Mouse (Mus musculus): ENCODE results near the gene Rassf1. TPM values are rescaled to one million over a fixed set of nuclear protein-coding genes. Genes with fewer than 3 reads are reported as not detected.

Rassf1 gene
- polyA plus RNA-seq, 1 experiment from 2014 or later, result 44.2 TPM

GRCm38 (mm10) chr9:107538711-107539110, 12.6 kb upstream of the Rassf1 start:
- TF ChIP-seq EP300 (optimal IDR thresholded peaks at IDR 0.05), result no peak
- TF ChIP-seq CTCF (IDR thresholded peaks at IDR 0.05; ENCODE audit: low read depth), result no peak
- Histone ChIP-seq H3K4me2 (replicated peaks; ENCODE audit: low read depth) (no peak overlapping the region), H3K4me3 (ENCODE audit: low read depth, low read length) (no peak overlapping the region), H3K9me3 (ENCODE audit: control insufficient read depth, low read length) (no peaks in the 10 kb centered on the region), H3K36me3 (ENCODE audit: control insufficient read depth, insufficient read depth, low read length) (peaks cover 9% of the 10 kb centered on the region), H3K27ac (replicated peaks) (no peak overlapping the region), H3K4me1 (replicated peaks; ENCODE audit: control insufficient read depth, insufficient read depth) (peaks cover 8% of the 10 kb centered on the region; the same call in 1 of the 2 replicates), H3K9ac (ENCODE audit: low read length) (no peak overlapping the region), H3K27me3 (ENCODE audit: control insufficient read depth, insufficient read depth, low read length) (no peaks in the 10 kb centered on the region)
- no peak for DNase-seq (ENCODE audit: low spot score)
- no peak for ATAC-seq (ENCODE audit: low FRiP score, low TSS enrichment)
- 91% methylated on average over 3 of the region's 3 CpGs for WGBS

- ATAC-seq (ENCODE audit: low FRiP score, low TSS enrichment), result no peak
- no peaks in the 10 kb centered on the region for H3K27me3 ChIP-seq (ENCODE audit: control insufficient read depth, insufficient read depth, low read length)
- no peak overlapping the region for H3K27ac ChIP-seq (replicated peaks)
- TF ChIP-seq EP300 (optimal IDR thresholded peaks at IDR 0.05) (no peak), CTCF (IDR thresholded peaks at IDR 0.05; ENCODE audit: low read depth) (no peak)
- H3K9ac ChIP-seq (ENCODE audit: low read length), result no peak overlapping the region
- DNase-seq (ENCODE audit: low spot score), result no peak
- 92% methylated on average over 8 of the region's 8 CpGs for WGBS
- peaks cover 8% of the 10 kb centered on the region; the same call in 1 of the 2 replicates for H3K4me1 ChIP-seq (replicated peaks; ENCODE audit: control insufficient read depth, insufficient read depth)
- H3K36me3 ChIP-seq (ENCODE audit: control insufficient read depth, insufficient read depth, low read length), result peaks cover 13% of the 10 kb centered on the region
- no peak overlapping the region for H3K4me2 ChIP-seq (replicated peaks; ENCODE audit: low read depth)
- H3K4me3 ChIP-seq (ENCODE audit: low read depth, low read length), result no peak overlapping the region
- no peaks in the 10 kb centered on the region for H3K9me3 ChIP-seq (ENCODE audit: control insufficient read depth, low read length)
These were observed 11.4 kb upstream of the Rassf1 start for GRCm38 (mm10) chr9:107539940-107540339.

GRCm38 (mm10) chr9:107540420-107540819, 10.9 kb upstream of the Rassf1 start:
- Histone ChIP-seq H3K9ac (ENCODE audit: low read length) (no peak overlapping the region), H3K27ac (replicated peaks) (no peak overlapping the region), H3K36me3 (ENCODE audit: control insufficient read depth, insufficient read depth, low read length) (peaks cover 13% of the 10 kb centered on the region), H3K9me3 (ENCODE audit: control insufficient read depth, low read length) (no peaks in the 10 kb centered on the region), H3K4me3 (ENCODE audit: low read depth, low read length) (no peak overlapping the region), H3K4me1 (replicated peaks; ENCODE audit: control insufficient read depth, insufficient read depth) (peaks cover 5% of the 10 kb centered on the region; the same call in 1 of the 2 replicates), H3K4me2 (replicated peaks; ENCODE audit: low read depth) (no peak overlapping the region), H3K27me3 (ENCODE audit: control insufficient read depth, insufficient read depth, low read length) (no peaks in the 10 kb centered on the region)
- DNase-seq (ENCODE audit: low spot score) (no peak), ATAC-seq (ENCODE audit: low FRiP score, low TSS enrichment) (no peak)
- no peak for TF ChIP-seq CTCF (IDR thresholded peaks at IDR 0.05; ENCODE audit: low read depth)
- no peak for TF ChIP-seq EP300 (optimal IDR thresholded peaks at IDR 0.05)
- WGBS, result 58% methylated on average over 4 of the region's 4 CpGs

- WGBS, result 20% methylated on average over 10 of the region's 10 CpGs
- ATAC-seq (ENCODE audit: low FRiP score, low TSS enrichment), result no peak
- H3K4me3 ChIP-seq (ENCODE audit: low read depth, low read length), result peak overlapping the region; percentile 63; the same call in 1 of the 2 replicates
- H3K36me3 ChIP-seq (ENCODE audit: control insufficient read depth, insufficient read depth, low read length), result peaks cover 13% of the 10 kb centered on the region
- no peaks in the 10 kb centered on the region for H3K9me3 ChIP-seq (ENCODE audit: control insufficient read depth, low read length)
- 0 out of 2 replicates have a peak overlapping the region, but pooled peaks have one; percentile 41 for H3K9ac ChIP-seq (ENCODE audit: low read length)
- H3K4me2 ChIP-seq (replicated peaks; ENCODE audit: low read depth), result peak overlapping the region; percentile 78
- H3K4me1 ChIP-seq (replicated peaks; ENCODE audit: control insufficient read depth, insufficient read depth), result peaks cover 5% of the 10 kb centered on the region; the same call in 1 of the 2 replicates
- TF ChIP-seq CTCF (IDR thresholded peaks at IDR 0.05; ENCODE audit: low read depth) (no peak), EP300 (optimal IDR thresholded peaks at IDR 0.05) (no peak)
- no peak overlapping the region for H3K27ac ChIP-seq (replicated peaks)
- DNase-seq (ENCODE audit: low spot score), result no peak
- H3K27me3 ChIP-seq (ENCODE audit: control insufficient read depth, insufficient read depth, low read length), result no peaks in the 10 kb centered on the region
These were observed 10.3 kb upstream of the Rassf1 start for GRCm38 (mm10) chr9:107541005-107541404.

GRCm38 (mm10) chr9:107541474-107542351, 9.6 kb upstream of the Rassf1 start, which contains the start of the genes Cyb561d2 and Nprl2:
TSS of gene Cyb561d2 (minus strand) at chr9:107542193.
TSS of gene Nprl2 (plus strand) at chr9:107542226.
- peak within 1 kb of the TSS; percentile 40; the same call in 1 of the 2 replicates for H3K27ac ChIP-seq (replicated peaks)
- no peaks in the 10 kb centered on the region for H3K9me3 ChIP-seq (ENCODE audit: control insufficient read depth, low read length)
- peak within 1 kb of the TSS; percentile 55 for H3K9ac ChIP-seq (ENCODE audit: low read length)
- TF ChIP-seq EP300 (optimal IDR thresholded peaks at IDR 0.05) (no peak), CTCF (IDR thresholded peaks at IDR 0.05; ENCODE audit: low read depth) (peak; percentile 21; the same call in 1 of the 2 replicates)
- under 1% methylated on average over 46 of the region's 46 CpGs for WGBS
- no peaks in the 10 kb centered on the region for H3K27me3 ChIP-seq (ENCODE audit: control insufficient read depth, insufficient read depth, low read length)
- peaks cover 2% of the 10 kb centered on the region; the same call in 1 of the 2 replicates for H3K4me1 ChIP-seq (replicated peaks; ENCODE audit: control insufficient read depth, insufficient read depth)
- H3K36me3 ChIP-seq (ENCODE audit: control insufficient read depth, insufficient read depth, low read length), result peaks cover 13% of the 10 kb centered on the region
- H3K4me3 ChIP-seq (ENCODE audit: low read depth, low read length), result peak within 1 kb of the TSS; percentile 63
- ATAC-seq (ENCODE audit: low FRiP score, low TSS enrichment) (peak; percentile 85), DNase-seq (ENCODE audit: low spot score) (peak; percentile 94)
- peak within 1 kb of the TSS; percentile 78 for H3K4me2 ChIP-seq (replicated peaks; ENCODE audit: low read depth)
